Mouse (Mus musculus) lung, postnatal 10 days (tissue): ENCODE results near the gene Fam229a.

Experiments used
- DNase-seq: peaks from one replicate; pipeline ENCODE4 v3.0.0; 2021

The Fam229a gene

GRCm38 (mm10) chr4:129495672-129496562, 4.9 kb downstream of the Fam229a start:
- peak; percentile 50 for DNase-seq

DNA sequence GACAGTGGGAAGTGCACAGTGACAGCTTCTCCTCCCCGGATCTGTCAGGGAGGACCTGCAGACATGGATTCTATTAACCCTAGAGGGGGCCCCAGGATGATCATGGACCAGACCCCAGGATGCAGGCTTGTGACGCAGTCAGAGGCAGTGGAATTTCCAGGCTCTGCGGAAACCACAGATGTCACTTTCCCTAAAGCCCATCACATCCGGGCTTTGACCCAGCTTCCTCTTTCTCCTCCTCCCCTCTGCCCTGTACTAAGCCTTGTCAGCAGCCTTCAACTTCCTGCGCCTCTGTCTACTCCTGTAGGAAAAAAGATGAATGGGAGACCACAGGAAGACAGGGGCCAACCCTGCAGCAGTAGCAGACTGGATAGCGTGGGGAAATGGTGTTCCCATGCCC, 5.6 kb downstream of the Fam229a start:
- peak; percentile 58 for DNase-seq

DNA sequence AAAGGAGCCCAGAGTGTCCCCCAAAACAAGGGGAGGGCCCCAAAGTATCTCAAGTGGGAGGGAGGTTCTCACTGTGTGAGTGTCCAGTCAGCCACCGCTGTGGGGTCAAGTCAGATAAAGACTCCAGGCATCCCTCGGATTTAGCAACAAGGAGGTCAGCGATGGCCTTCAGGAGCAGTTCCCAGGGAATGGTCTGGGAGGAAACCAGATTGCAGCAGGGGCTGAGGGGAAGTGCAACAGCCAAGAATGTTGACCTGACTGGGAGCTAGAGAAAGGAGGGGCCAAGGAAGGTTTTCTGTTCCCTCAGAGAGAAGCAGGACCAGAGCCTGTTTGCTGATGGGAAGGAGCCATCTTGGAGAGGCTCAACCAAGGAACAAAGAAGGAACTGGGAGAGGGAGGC, 8.0 kb downstream of the Fam229a start:
- no peak for DNase-seq

DNA sequence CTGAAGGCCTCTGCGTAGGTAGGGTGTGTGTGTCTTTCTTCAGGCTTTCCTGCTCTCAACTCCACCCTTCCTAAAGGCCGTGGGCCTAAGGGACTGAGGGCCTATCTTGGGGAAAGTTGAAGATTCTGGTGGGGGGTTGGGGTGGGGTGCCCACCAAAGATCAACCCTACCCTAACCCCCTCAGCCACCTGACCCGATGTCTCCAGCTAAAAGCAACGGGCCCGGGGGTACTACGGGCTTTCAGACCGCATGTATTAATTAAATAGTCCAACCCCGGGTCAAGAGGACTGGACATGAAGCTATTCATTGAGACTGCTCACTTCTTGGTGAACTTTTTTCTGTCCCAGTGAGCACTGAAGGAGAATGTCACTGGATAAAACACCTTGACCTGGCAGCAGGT, 9.0 kb downstream of the Fam229a start:
- DNase-seq: no peak

- DNase-seq: peak; percentile 96
Observed at GRCm38 (mm10) chr4:129500607-129501566, 9.9 kb downstream of the Fam229a start.

DNA sequence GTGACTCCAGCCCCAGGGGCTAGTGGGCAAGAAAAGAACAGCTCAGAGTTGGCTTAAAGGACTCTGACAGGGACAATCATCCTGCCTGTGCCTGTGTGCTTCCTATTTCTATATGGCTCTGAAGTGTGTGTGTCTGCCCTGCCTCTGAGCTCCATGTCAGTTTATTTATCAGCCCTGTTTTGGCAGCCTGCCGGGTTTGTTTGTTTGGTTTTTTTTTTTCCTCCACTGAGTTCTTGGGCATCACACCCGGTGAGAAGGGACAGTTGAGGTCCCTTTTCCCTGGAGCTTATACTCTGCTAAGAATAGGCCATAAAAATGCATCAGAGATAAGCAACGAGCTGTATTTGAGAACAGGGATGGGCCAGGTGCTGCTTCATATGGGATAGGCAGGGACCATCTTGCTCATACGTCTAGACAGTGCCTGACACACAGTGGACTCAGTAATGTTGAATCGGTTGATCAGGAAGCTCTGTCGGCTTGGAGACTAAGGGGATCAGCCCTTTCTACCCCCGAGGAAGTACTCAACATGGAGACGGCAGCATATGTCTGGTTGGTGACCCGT, 11.4 kb downstream of the Fam229a start:
- DNase-seq: peak; percentile 41

DNA sequence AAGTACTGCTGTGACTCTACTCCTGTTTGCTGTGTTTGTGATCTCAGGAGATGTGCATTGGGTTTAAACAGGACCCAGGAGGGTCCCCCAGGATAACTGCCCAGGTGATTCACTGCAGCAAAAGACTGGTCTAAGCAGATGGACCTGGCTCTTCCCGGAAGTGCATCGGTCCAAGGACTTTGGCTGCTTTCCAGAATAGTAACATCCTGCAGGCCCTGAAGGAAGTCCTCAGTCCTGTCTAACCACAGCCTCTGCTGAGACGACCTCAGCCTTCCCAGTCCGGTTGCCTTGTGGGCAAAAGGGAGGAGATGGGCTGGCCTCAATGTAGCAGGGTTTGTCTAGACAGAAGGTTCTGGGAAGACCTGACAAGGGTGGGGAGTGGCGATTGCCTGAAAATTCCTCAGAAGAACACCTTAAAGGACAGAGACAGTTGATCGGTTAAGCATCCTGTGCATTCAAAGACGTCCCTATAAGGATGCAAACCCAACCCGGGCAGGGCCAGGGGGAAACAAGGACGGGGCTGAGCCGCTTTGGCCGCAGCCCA, 12.0 kb downstream of the Fam229a start:
- peak; percentile 37 for DNase-seq

- no peak for DNase-seq
Observed at GRCm38 (mm10) chr4:129505511-129505910, 14.5 kb downstream of the Fam229a start.

- no peak for DNase-seq
Observed at GRCm38 (mm10) chr4:129507434-129508236, 16.6 kb downstream of the Fam229a start.

- no peak for DNase-seq
Observed at GRCm38 (mm10) chr4:129508237-129508515, 17.2 kb downstream of the Fam229a start.

DNA sequence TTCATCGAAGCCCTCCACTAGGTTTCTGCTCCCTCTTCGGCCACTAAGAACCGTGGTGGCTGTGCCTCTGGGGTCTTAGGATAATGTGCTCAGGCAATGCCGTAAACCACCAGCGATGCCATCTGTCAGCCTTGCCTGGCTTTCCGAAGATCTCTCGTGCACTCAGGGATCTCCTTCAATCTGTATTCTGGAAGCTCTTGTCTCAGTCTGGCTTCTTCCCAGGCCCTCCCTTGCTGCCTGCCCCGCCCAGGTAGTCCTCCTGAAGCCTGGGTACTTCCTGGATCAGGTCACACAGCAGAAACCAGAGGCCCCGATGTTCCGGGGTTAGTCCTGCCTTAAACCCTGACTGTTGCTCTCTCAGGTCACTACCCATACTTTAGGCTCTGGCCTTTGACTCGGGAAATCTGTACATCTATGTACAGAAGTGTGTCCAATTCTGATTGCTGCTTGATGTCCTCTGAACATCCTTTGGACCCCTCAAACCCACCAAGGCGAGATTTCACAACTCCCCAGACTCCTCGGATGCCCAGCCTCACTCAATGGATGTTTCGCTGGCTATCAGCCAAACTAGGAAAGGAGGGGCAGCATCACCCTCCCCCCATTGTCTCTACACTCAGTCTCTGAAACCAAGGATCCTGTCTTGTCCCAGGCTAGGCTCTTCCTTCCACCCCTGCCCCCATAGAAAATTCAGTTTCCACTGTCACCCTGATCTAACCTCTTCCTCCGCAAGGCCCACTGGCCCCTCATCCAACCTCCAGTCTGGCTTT, 18.0 kb downstream of the Fam229a start:
- DNase-seq: peak; percentile 59

DNA sequence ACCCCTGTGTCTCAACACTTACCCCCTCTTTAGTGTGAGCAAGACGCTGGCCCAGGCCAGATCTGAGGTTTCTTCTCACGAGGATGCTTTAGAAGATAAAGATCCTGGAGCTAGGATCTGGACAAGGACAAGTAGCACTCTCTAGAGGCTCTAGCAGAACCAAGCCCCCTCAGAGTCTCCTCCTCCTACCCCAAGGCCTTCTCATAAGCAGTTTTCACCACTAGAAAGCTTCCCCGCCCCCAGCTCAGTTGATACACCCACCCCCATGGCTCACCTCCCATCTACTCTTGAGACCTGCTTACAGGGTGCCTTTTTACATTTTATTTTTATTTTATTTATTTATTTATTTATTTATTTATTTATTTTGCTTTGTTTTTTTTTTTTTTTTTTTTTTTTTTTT, 18.7 kb downstream of the Fam229a start:
- DNase-seq: no peak

GRCm38 (mm10) chr4:129510723-129511412, 19.9 kb downstream of the Fam229a start:
- no peak for DNase-seq

GRCm38 (mm10) chr4:129511413-129512096, 20.6 kb downstream of the Fam229a start:
- DNase-seq: no peak

DNA sequence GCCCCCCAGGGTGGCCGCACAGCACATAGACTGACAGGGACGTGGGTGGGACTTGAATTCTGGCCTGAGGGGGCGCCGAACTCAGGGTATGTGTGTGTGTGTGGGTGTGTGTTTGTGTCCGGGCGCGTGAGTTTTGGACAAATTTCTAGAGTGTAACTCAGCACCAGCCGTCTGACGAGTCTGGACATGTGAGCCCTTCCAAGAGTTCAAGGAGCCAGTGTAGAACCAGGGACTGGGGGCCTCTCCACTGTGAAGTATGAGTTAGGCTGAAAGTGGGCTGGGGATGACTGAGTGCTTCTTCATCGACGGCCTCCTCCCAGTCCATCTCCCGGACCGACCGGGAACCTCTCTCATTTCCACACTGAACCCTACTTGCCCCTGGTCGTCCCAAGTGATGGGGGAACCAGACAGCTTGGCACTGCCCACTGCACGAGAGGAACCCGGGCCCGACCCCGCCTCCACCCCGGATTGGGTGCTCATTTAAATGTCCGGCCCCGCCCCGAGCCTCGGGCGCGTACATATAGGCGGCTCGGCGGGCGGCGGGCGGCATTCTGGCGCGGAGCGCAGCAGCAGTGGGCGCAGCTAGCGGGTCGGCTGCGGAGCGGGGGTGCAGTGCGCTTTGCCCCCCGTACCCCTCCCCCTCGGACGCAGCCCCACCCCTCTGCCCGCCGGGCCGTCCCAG, 22.2 kb downstream of the Fam229a start, which contains the start of gene Marcksl1:
TSS of gene Marcksl1 (plus strand) at position 496 of the 682 bp plus-strand sequence.
- peak; percentile 95 for DNase-seq

DNA sequence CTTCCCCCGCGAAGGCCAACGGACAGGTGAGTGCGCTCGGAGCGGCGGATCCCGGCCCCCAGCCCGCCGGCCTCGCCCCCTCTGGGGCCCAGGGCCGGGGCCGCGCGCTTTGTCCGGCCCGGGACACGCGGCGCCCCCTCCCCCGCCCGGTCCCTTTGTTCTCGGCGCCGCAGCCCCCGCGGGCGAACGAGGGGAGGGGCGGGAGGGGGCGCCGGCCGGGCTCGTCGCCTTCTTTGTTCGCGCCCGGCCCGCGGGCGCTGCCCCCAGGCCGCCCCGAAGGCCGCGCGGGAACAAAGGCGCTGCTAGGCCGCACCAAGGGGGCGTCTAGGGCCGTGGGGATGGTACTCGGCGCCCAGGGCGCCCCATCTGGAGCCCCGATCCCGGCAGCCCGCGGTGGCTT, 22.9 kb downstream of the Fam229a start:
- no peak for DNase-seq

DNA sequence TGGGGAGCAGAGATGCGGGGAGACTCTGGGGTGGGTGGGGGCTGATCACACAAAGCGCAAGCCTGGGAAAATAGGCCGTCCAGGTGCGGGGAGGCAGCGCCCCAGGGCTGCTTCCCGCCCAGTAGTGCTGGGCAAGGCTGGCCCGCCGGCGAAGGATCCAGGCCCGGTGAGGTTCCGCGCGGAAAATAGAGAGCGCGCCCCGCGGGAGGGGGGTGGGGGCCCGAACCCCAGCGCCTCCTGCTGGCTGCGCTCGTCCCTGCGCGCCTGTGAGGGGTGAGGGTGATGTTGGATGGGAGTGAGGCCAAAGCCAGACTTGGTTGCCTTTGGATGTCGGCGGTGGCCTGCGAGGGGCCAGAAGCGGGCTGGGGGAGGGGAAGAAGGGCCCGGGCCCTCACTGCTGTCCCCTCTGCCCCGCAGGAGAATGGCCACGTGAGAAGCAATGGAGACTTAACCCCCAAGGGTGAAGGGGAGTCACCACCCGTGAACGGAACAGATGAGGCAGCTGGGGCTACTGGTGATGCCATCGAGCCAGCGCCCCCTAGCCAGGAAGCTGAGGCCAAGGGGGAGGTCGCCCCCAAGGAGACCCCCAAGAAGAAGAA, 23.4 kb downstream of the Fam229a start:
- peak; percentile 81 for DNase-seq

DNA sequence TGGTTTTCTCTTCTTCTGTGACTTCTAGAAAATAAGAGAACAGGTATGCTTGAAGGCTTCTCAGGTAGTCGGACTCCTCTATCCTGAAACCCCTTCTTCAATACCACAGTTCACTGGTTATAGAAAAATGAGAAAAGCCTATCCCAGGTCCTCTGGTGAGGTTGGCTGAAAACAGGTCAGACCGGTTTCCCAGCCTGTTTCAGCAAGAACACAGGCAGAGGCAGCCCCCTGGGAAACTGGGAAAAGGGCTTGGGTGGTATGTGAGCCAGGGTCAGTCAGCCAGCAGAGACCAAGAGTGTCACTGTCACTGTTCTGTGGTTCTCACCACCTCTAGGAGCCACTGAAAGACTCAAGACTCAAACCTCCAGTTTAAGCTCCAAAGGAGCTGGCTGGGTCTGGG, 25.9 kb downstream of the Fam229a start:
- peak; percentile 48 for DNase-seq

GRCm38 (mm10) chr4:129518519-129518918, 27.5 kb downstream of the Fam229a start:
- no peak for DNase-seq
